Mouse (Mus musculus) monocyte, adult 5-6 weeks (primary cell): ENCODE data around the gene Cchcr1. TPM values are rescaled to one million over a fixed set of nuclear protein-coding genes. Genes with fewer than 3 reads are reported as not detected.
A peak's percentile ranks its signal among the peaks of the same experiment; 100 is the strongest.
"Not testable (repeated sequence)": the region's sequence is repeated elsewhere in the genome, so short reads cannot be mapped to it uniquely, and the experiment has no call there.

Experiments used
- ATAC-seq: fragments of 153-309, 156-312 bp; replicated peaks from 2 replicates; pipeline ENCODE4 v1.8.0; 2017; ENCODE audit warnings: mild to moderate bottlenecking; ENCODE audit not compliant: low TSS enrichment, insufficient number of reproducible peaks, severe bottlenecking, poor library complexity, low FRiP score
- total RNA-seq: library from RNA; stranded (forward); fragments of 200-1000, 200-491, 200-594 nt; gene quantifications from 3 replicates; pipeline ENCODE4 v1.2.3, GENCODE M21; 2017

Gene Cchcr1
- 1.7 to 6.7 TPM (median 2.5 TPM) in 3 replicates for total RNA-seq

- ATAC-seq = peak; percentile 69
Observed at GRCm38 (mm10) chr17:35516652-35517500, at the start of gene Cchcr1, which contains the start of gene Tcf19. Cchcr1 (plus strand) TSS chr17:35517100. Tcf19 (minus strand) TSS chr17:35516824.

- ATAC-seq = not testable (repeated sequence)
Observed at GRCm38 (mm10) chr17:35468936-35469335, 48.0 kb upstream of the Cchcr1 start.

GRCm38 (mm10) chr17:35469842-35470751 lies 46.8 kb upstream of the Cchcr1 start, which contains the start of gene H2-Q10:
H2-Q10 (plus strand) TSS chr17:35470089.
- ATAC-seq = no peak

DNA sequence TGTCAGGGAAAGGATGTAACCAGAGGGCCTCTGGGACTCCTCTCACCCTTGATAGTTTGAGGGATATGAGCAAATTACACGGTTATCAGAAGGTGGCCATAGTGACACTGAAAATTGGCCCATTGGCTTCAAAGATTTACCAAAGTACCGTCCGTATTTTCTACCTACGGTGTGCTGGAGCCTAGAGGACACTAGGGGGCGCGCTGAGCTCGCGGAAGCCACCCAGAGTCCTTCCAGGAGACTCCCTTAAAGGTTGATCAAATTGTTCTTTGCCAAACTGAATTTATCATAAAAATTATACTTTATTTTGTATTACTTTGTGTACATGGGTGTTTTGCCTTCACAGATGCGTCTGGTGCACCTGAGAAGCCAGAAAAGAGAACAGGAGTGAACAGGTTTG lies 32.8 kb upstream of the Cchcr1 start:
- ATAC-seq = peak; percentile 68

DNA sequence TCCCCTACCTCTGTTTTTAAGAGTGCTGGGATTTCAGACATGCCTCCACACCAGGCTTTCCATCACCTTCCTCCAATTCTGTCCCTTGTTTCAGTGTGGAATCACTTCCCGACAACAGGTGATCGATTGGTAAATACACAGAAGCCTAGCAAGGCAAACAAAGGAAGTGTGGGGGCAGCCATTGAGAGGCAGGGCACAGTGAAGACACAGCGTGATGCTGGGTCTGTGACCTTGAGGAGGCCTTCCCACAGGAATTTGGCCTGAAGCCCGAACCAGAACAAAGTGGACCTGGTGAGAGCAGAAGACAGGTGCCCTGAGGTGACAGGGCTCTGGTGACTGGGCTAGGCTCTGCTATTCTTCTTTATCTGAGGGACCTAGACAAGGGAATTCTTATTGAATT lies 31.2 kb upstream of the Cchcr1 start:
- no peak for ATAC-seq

GRCm38 (mm10) chr17:35486726-35487125 lies 30.2 kb upstream of the Cchcr1 start:
- ATAC-seq = no peak

GRCm38 (mm10) chr17:35488041-35488440 lies 28.9 kb upstream of the Cchcr1 start:
- ATAC-seq = 0 out of 2 replicates have a peak, but pooled peaks have one; percentile 29

DNA sequence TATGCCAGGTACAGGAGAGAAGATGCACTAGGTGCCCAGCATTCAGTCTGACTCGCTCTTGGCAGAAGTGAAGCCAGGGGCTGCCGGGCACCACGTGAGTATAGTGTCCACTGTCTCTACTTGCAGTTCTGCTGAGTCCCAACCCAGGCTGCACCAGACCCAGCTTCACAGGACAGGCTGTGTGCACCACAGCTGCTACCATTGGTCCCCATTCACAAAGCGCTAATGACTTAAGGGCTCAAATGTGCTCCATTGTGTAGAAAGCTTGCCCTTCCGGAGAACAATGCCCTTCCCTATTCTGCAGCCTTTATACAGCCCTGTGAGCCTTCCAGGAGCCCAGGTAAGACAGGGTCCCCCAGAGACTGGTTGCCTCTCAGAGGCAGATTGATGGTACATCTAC lies 26.6 kb upstream of the Cchcr1 start:
- no peak for ATAC-seq

DNA sequence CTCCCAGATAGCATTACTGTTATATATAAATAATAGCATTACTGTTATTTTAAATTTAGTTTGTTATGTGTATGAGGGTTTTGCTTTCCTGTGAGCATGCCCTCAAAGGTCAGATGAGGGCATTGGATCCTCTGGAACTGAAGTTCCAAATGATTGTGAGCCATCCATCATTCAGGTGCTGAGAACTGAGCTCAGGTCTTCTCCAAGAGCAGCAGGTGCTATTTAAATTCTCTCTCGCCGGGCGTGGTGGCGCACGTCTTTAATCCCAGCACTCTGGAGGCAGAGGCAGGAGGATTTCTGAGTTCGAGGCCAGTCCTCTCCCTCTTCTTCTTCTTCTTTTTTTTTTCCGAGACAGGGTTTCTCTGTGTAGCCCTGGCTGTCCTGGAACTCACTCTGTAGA lies 19.8 kb upstream of the Cchcr1 start:
- ATAC-seq = no peak

DNA sequence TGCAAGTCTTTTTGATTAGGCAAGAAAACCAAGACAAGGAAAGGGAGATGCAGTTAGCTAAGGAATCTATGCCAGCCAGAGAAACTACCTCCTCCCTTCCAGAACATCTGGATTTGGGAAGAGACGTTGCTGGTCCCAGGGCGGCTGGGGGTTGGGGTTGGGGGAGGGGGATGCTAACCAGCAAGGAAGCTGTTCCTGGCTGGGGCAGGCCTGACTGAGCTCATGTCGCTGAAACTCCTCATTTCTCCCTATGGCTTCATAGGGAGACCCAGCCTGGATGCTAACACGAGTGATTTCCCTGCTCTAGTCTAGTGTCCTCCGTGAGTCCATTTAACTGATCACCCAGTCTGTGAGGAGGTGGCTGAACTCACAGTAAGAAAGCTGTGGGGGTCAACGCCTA lies 14.7 kb upstream of the Cchcr1 start:
- ATAC-seq = no peak

DNA sequence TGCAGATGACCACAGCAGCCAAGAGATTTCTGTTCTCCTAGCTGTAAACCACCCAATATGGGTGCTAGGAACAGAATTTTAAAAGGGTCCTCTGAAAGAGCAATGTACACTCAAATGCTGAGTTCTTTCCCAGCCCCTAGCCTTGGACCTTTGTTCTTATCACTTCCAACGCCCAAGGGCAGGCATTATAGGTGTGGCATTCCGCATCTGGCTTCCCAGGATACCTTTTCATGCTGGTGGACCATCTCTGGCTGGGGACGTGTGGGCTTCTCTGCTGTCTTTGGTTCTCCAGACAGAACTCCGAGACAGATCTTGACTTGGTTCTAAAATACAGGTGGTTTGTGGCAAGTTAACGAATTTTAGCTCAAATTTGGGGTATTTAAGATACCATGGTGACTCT lies 14.1 kb upstream of the Cchcr1 start:
- ATAC-seq = no peak

- ATAC-seq = no peak
Observed at GRCm38 (mm10) chr17:35503849-35504248, 13.1 kb upstream of the Cchcr1 start.

DNA sequence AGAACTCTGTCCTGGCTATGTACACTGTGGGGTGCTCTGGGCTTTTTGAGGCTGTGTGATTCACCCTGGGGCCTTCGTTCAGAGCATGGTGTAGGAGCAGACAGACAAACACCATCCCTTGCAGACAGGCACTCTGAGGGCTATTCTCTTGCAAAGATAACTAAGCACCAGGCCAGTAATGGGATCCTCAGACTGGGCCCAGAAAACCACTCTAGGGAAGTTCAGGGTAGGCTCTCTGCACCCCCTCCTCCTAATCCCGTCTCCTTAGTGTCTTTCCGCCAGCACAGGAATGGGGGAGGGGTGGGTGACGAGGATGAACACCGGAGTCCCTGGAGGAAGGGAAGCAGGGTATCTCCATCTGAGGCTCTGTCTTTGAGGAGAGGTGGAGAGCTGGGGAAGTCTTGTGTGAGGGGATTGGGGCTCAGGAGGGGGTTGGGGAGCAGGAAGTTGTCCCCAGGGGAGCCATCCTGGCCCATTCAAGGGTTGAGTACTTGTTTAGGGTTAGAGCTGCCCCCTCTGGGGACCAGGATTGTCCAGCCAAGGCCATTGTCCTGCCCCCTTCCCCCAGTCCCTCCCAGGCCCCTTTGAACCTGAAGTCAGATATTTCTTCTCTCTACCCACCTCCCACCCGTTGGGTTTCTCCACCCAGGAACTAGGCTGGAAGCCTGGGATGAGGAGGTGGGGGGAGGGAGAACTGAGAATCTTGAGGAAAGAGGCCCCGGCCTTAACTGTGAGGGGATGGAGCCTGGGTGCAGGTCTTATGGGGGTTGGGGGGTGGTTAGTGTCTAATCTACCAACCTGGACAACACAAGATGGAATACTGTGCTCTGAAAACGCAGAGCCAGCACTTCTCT lies 12.0 kb upstream of the Cchcr1 start:
- ATAC-seq = no peak

DNA sequence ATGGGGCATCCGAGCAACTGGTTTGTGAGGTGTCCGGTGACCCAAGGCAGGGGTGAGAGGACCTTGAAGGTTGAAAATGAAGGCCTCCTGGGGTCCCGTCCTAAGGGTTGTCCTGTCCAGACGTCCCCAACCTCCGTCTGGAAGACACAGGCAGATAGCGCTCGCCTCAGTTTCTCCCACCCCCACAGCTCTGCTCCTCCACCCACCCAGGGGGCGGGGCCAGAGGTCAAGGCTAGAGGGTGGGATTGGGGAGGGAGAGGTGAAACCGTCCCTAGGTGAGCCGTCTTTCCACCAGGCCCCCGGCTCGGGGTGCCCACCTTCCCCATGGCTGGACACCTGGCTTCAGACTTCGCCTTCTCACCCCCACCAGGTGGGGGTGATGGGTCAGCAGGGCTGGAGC lies 11.1 kb upstream of the Cchcr1 start, which contains the start of gene Pou5f1:
Gene Pou5f1 (plus strand): TSS at position 243 of the 400 bp plus-strand sequence.
- no peak for ATAC-seq

- no peak for ATAC-seq
Observed at GRCm38 (mm10) chr17:35506881-35507280, 10.0 kb upstream of the Cchcr1 start.

- ATAC-seq = no peak
Observed at GRCm38 (mm10) chr17:35507556-35508260, 9.2 kb upstream of the Cchcr1 start.

- ATAC-seq = not testable (repeated sequence)
Observed at GRCm38 (mm10) chr17:35508279-35508678, 8.6 kb upstream of the Cchcr1 start.

GRCm38 (mm10) chr17:35509284-35509683 lies 7.6 kb upstream of the Cchcr1 start:
- ATAC-seq = no peak
